In genomic region chr2:90887627-90888026, GRCm38 (mm10) we compare ENCODE assay signal across 15 mouse cellular contexts. TPM values are rescaled to one million over a fixed set of nuclear protein-coding genes. Genes with fewer than 3 reads are reported as not detected.
DNase-seq lines count a peak whose midpoint lies in the region; ATAC-seq and TF ChIP-seq lines count a peak whose summit lies in the region.
"Had no signal": no experiment of that assay in that cellular context is flagged by ENCODE, and none has a peak within 500 bp of the region (broad histone marks: within the 10 kb centered on the region; RNA-seq: fewer than 3 reads in every experiment).

No protein-coding gene starts in this region.

- DNase-seq in neural tube, embryonic 11.5 days (ENCODE audit: low spot score), result no peak
- DNase-seq in neural tube, embryonic 10.5 days (ENCODE audit: extremely low spot score, low spot score), result no peak
- DNase-seq in midbrain, postnatal 0 days (ENCODE audit: low spot score), result no peak
- no peak for DNase-seq in heart, adult 11 months
- DNase-seq in kidney, adult 8-10 months, result no peak
- DNase-seq: cerebellum, postnatal 25 days; gastrocnemius, postnatal 10 days; kidney, postnatal 25 days; retina, postnatal 1 day; thymus, adult 2 months had no signal

- H3K4me3 ChIP-seq in neural tube, embryonic 11.5 days (ENCODE audit: low read depth, low read length), result peak overlapping the region; percentile 55; the same call in 1 of the 2 replicates
- peak overlapping the region; percentile 63 for H3K4me3 ChIP-seq in hindbrain, embryonic 12.5 days
- H3K4me3 ChIP-seq in midbrain, postnatal 0 days (ENCODE audit: low read depth, low read length), result peak overlapping the region; percentile 68
- no peak overlapping the region for H3K4me3 ChIP-seq in intestine, postnatal 0 days (ENCODE audit: low read depth, low read length)
- H3K4me3 ChIP-seq: lung, embryonic 15.5 days had no signal

- H3K27me3 ChIP-seq in neural tube, embryonic 11.5 days (ENCODE audit: control insufficient read depth, insufficient read depth, low read length), result peaks cover 42% of the 10 kb centered on the region
- H3K27me3 ChIP-seq in hindbrain, embryonic 12.5 days, result peaks cover 80% of the 10 kb centered on the region
- no peaks in the 10 kb centered on the region for H3K27me3 ChIP-seq in midbrain, postnatal 0 days (ENCODE audit: insufficient read depth, low read length)
- H3K27me3 ChIP-seq in intestine, postnatal 0 days (replicated peaks; ENCODE audit: control insufficient read depth, insufficient read depth, low read length), result peaks cover 35% of the 10 kb centered on the region

- peak overlapping the region; percentile 90; the same call in 1 of the 2 replicates for H3K4me2 ChIP-seq in neural tube, embryonic 11.5 days (ENCODE audit: low read depth)
- H3K4me2 ChIP-seq in hindbrain, embryonic 12.5 days (replicated peaks), result peak overlapping the region; percentile 94
- peak overlapping the region; percentile 79 for H3K4me2 ChIP-seq in midbrain, postnatal 0 days (ENCODE audit: low read depth, low read length, poor library complexity, severe bottlenecking)
- no peak overlapping the region for H3K4me2 ChIP-seq in intestine, postnatal 0 days (replicated peaks; ENCODE audit: low read depth)
- H3K4me2 ChIP-seq: lung, embryonic 15.5 days had no signal

- WGBS in neural tube, embryonic 11.5 days, result 74% methylated on average over 5 of the region's 5 CpGs
- WGBS in hindbrain, embryonic 12.5 days, result 72% methylated on average over 5 of the region's 5 CpGs
- 64% methylated on average over 5 of the region's 5 CpGs for WGBS in midbrain, postnatal 0 days
- 70% methylated on average over 5 of the region's 5 CpGs for WGBS in intestine, postnatal 0 days

- H3K36me3 ChIP-seq in neural tube, embryonic 11.5 days (ENCODE audit: control insufficient read depth, insufficient read depth, low read length), result no peaks in the 10 kb centered on the region
- H3K36me3 ChIP-seq in hindbrain, embryonic 12.5 days, result peaks cover 9% of the 10 kb centered on the region; the same call in 1 of the 2 replicates
- H3K36me3 ChIP-seq in midbrain, postnatal 0 days (ENCODE audit: insufficient read depth, low read length), result peaks cover 6% of the 10 kb centered on the region; the same call in 1 of the 2 replicates
- no peaks in the 10 kb centered on the region for H3K36me3 ChIP-seq in intestine, postnatal 0 days (ENCODE audit: control insufficient read depth, insufficient read depth)
- H3K36me3 ChIP-seq: lung, embryonic 15.5 days had no signal

- ATAC-seq in neural tube, embryonic 11.5 days (ENCODE audit: insufficient read depth, low FRiP score, low TSS enrichment), result no peak
- ATAC-seq in hindbrain, embryonic 12.5 days (ENCODE audit: low FRiP score), result no peak
- ATAC-seq in midbrain, postnatal 0 days (ENCODE audit: low FRiP score), result no peak
- ATAC-seq in intestine, postnatal 0 days, result no peak

- H3K9me3 ChIP-seq in neural tube, embryonic 11.5 days (ENCODE audit: control insufficient read depth, low read length), result no peaks in the 10 kb centered on the region
- no peaks in the 10 kb centered on the region for H3K9me3 ChIP-seq in hindbrain, embryonic 12.5 days (replicated peaks)
- H3K9me3 ChIP-seq in midbrain, postnatal 0 days (ENCODE audit: low read length), result no peaks in the 10 kb centered on the region
- H3K9me3 ChIP-seq in intestine, postnatal 0 days (ENCODE audit: control insufficient read depth), result no peaks in the 10 kb centered on the region
- H3K9me3 ChIP-seq: lung, embryonic 15.5 days had no signal

- H3K9ac ChIP-seq in neural tube, embryonic 11.5 days (ENCODE audit: low read length), result no peak overlapping the region
- H3K9ac ChIP-seq in hindbrain, embryonic 12.5 days, result peak overlapping the region; percentile 85; the same call in 1 of the 2 replicates
- H3K9ac ChIP-seq in midbrain, postnatal 0 days (replicated peaks; ENCODE audit: low read length, poor library complexity, severe bottlenecking), result peak overlapping the region; percentile 89
- no peak overlapping the region for H3K9ac ChIP-seq in intestine, postnatal 0 days (ENCODE audit: low read depth, low read length)
- H3K9ac ChIP-seq: lung, embryonic 15.5 days had no signal

- no peak for TF ChIP-seq CTCF in midbrain, postnatal 0 days (IDR thresholded peaks at IDR 0.05)
- no peak for TF ChIP-seq CTCF in intestine, postnatal 0 days (IDR thresholded peaks at IDR 0.05; ENCODE audit: low read depth)

- peaks cover 5% of the 10 kb centered on the region; the same call in 1 of the 2 replicates for H3K4me1 ChIP-seq in neural tube, embryonic 11.5 days (ENCODE audit: control insufficient read depth, insufficient read depth, low read length)
- peaks cover 33% of the 10 kb centered on the region for H3K4me1 ChIP-seq in hindbrain, embryonic 12.5 days
- H3K4me1 ChIP-seq in midbrain, postnatal 0 days (ENCODE audit: insufficient read depth, low read length), result peaks cover 11% of the 10 kb centered on the region
- H3K4me1 ChIP-seq in intestine, postnatal 0 days (replicated peaks; ENCODE audit: control insufficient read depth, insufficient read depth, low read length), result peaks cover 4% of the 10 kb centered on the region; the same call in 1 of the 2 replicates

- H3K27ac ChIP-seq in neural tube, embryonic 11.5 days (ENCODE audit: low read depth, low read length), result no peak overlapping the region
- no peak overlapping the region for H3K27ac ChIP-seq in hindbrain, embryonic 12.5 days
- H3K27ac ChIP-seq in midbrain, postnatal 0 days (ENCODE audit: low read depth, low read length), result peak overlapping the region; percentile 94
- no peak overlapping the region for H3K27ac ChIP-seq in intestine, postnatal 0 days (ENCODE audit: low read depth, low read length)
- H3K27ac ChIP-seq: lung, embryonic 15.5 days had no signal

RNA-seq across cellular contexts. Expression of gene C1qtnf4, which starts 2.0 kb away (rescaled TPM):
- polyA plus RNA-seq in neural tube, embryonic 11.5 days (2014; fragmentation: Nextera tagmentation; extraction: Ambion mirVana), result 20.6 and 22.5 TPM in 2 replicates
- 55.5 and 58.3 TPM in 2 replicates for polyA plus RNA-seq in hindbrain, embryonic 12.5 days (2016; fragmentation: Nextera tagmentation; extraction: Ambion mirVana)
- 488 and 629 TPM in 2 replicates for total RNA-seq in midbrain, postnatal 0 days (2014; rRNA removed)
- 245 and 271 TPM in 2 replicates for polyA plus RNA-seq in midbrain, postnatal 0 days (2015; fragmentation: Nextera tagmentation; extraction: Ambion mirVana)
- 6.5 and 7.6 TPM in 2 replicates for polyA plus RNA-seq in intestine, postnatal 0 days (2015; fragmentation: Nextera tagmentation; extraction: Ambion mirVana)
- total RNA-seq: CH12.LX; megakaryocyte progenitor cell, adult 5-6 weeks had no signal

RNA-seq across cellular contexts. Expression of gene Kbtbd4, which starts 16.9 kb away (rescaled TPM):
- 48.2 and 49.5 TPM in 2 replicates for polyA plus RNA-seq in neural tube, embryonic 11.5 days (2014; fragmentation: Nextera tagmentation; extraction: Ambion mirVana)
- 49.8 and 56.6 TPM in 2 replicates for polyA plus RNA-seq in hindbrain, embryonic 12.5 days (2016; fragmentation: Nextera tagmentation; extraction: Ambion mirVana)
- total RNA-seq in midbrain, postnatal 0 days (2014; rRNA removed), result 47.7 and 50.5 TPM in 2 replicates
- polyA plus RNA-seq in midbrain, postnatal 0 days (2015; fragmentation: Nextera tagmentation; extraction: Ambion mirVana), result 60.0 and 60.4 TPM in 2 replicates
- polyA plus RNA-seq in intestine, postnatal 0 days (2015; fragmentation: Nextera tagmentation; extraction: Ambion mirVana), result 12.0 and 13.1 TPM in 2 replicates

RNA-seq across cellular contexts. Expression of gene Ndufs3, which starts 17.0 kb away (rescaled TPM):
- polyA plus RNA-seq in neural tube, embryonic 11.5 days (2014; fragmentation: Nextera tagmentation; extraction: Ambion mirVana), result 187 and 191 TPM in 2 replicates
- polyA plus RNA-seq in hindbrain, embryonic 12.5 days (2016; fragmentation: Nextera tagmentation; extraction: Ambion mirVana), result 182 and 188 TPM in 2 replicates
- 158 and 196 TPM in 2 replicates for total RNA-seq in midbrain, postnatal 0 days (2014; rRNA removed)
- 251 and 258 TPM in 2 replicates for polyA plus RNA-seq in midbrain, postnatal 0 days (2015; fragmentation: Nextera tagmentation; extraction: Ambion mirVana)
- polyA plus RNA-seq in intestine, postnatal 0 days (2015; fragmentation: Nextera tagmentation; extraction: Ambion mirVana), result 263 and 280 TPM in 2 replicates

RNA-seq across cellular contexts. Expression of gene Mtch2, which starts 40.7 kb away (rescaled TPM):
- 288 and 291 TPM in 2 replicates for polyA plus RNA-seq in neural tube, embryonic 11.5 days (2014; fragmentation: Nextera tagmentation; extraction: Ambion mirVana)
- 209 TPM in 2 replicates for polyA plus RNA-seq in hindbrain, embryonic 12.5 days (2016; fragmentation: Nextera tagmentation; extraction: Ambion mirVana)
- total RNA-seq in midbrain, postnatal 0 days (2014; rRNA removed), result 121 and 124 TPM in 2 replicates
- 195 and 210 TPM in 2 replicates for polyA plus RNA-seq in midbrain, postnatal 0 days (2015; fragmentation: Nextera tagmentation; extraction: Ambion mirVana)
- polyA plus RNA-seq in intestine, postnatal 0 days (2015; fragmentation: Nextera tagmentation; extraction: Ambion mirVana), result 196 and 216 TPM in 2 replicates

RNA-seq across cellular contexts. Expression of gene Celf1, which starts 52.6 kb away (rescaled TPM):
- 98.7 and 109 TPM in 2 replicates for polyA plus RNA-seq in neural tube, embryonic 11.5 days (2014; fragmentation: Nextera tagmentation; extraction: Ambion mirVana)
- polyA plus RNA-seq in hindbrain, embryonic 12.5 days (2016; fragmentation: Nextera tagmentation; extraction: Ambion mirVana), result 146 and 151 TPM in 2 replicates
- total RNA-seq in midbrain, postnatal 0 days (2014; rRNA removed), result 82.5 and 85.4 TPM in 2 replicates
- polyA plus RNA-seq in midbrain, postnatal 0 days (2015; fragmentation: Nextera tagmentation; extraction: Ambion mirVana), result 62.9 and 69.5 TPM in 2 replicates
- 34.9 and 41.0 TPM in 2 replicates for polyA plus RNA-seq in intestine, postnatal 0 days (2015; fragmentation: Nextera tagmentation; extraction: Ambion mirVana)

Comparison
In these comparisons a context has a peak if more than half of its experiments do, and no peak if none do; other contexts are left out.
1. H3K9ac ChIP-seq: peak in hindbrain, embryonic 12.5 days (single experiment) and midbrain, postnatal 0 days (single experiment); none in neural tube, embryonic 11.5 days (single experiment) and intestine, postnatal 0 days (single experiment).